In genomic region chr10:80655406-80656129, GRCm38 (mm10) we compare ENCODE assay signal across 8 mouse cellular contexts. TPM values are rescaled to one million over a fixed set of nuclear protein-coding genes. Genes with fewer than 3 reads are reported as not detected.
DNase-seq lines count a peak whose midpoint lies in the region; ATAC-seq and TF ChIP-seq lines count a peak whose summit lies in the region.

No protein-coding gene starts in this region.

- peaks cover 20% of the 10 kb centered on the region for H3K4me1 ChIP-seq in heart, embryonic 11.5 days (ENCODE audit: control insufficient read depth, insufficient read depth, low read length)
- peaks cover 61% of the 10 kb centered on the region for H3K4me1 ChIP-seq in G1E (ENCODE audit: insufficient read depth, low read depth, low read length)
- peaks cover 29% of the 10 kb centered on the region for H3K4me1 ChIP-seq in heart, embryonic 16.5 days (ENCODE audit: control insufficient read depth, insufficient read depth, low read length)
- peaks cover 31% of the 10 kb centered on the region for H3K4me1 ChIP-seq in liver, postnatal 0 days (ENCODE audit: insufficient read depth)

- no peaks in the 10 kb centered on the region for H3K27me3 ChIP-seq in heart, embryonic 11.5 days (ENCODE audit: control insufficient read depth, insufficient read depth, low read length)
- H3K27me3 ChIP-seq in G1E (ENCODE audit: insufficient read depth, low read length), result no peaks in the 10 kb centered on the region
- H3K27me3 ChIP-seq in heart, embryonic 16.5 days (ENCODE audit: control insufficient read depth, insufficient read depth, low read length), result no peaks in the 10 kb centered on the region
- no peaks in the 10 kb centered on the region for H3K27me3 ChIP-seq in liver, postnatal 0 days (ENCODE audit: insufficient read depth, low read length)

- ATAC-seq in heart, embryonic 11.5 days (replicated peaks; ENCODE audit: insufficient number of reproducible peaks, low FRiP score, low TSS enrichment), result peak; percentile 28
- ATAC-seq in G1E (ENCODE audit: extremely low read depth, insufficient number of reproducible peaks, low FRiP score, poor library complexity, severe bottlenecking), result no peak
- ATAC-seq in heart, embryonic 16.5 days (replicated peaks; ENCODE audit: extremely low read depth, insufficient read depth, low FRiP score), result peak; percentile 11; the same call in 1 of the 2 replicates
- 0 out of 2 replicates have a peak, but pooled peaks have one; percentile 2 for ATAC-seq in liver, postnatal 0 days

- peak overlapping the region; percentile 87 for H3K4me2 ChIP-seq in heart, embryonic 11.5 days
- H3K4me2 ChIP-seq in heart, embryonic 16.5 days (ENCODE audit: low read depth, low read length), result peak overlapping the region; percentile 92
- H3K4me2 ChIP-seq in liver, postnatal 0 days (ENCODE audit: low read depth, low read length), result peak overlapping the region; percentile 97

- DNase-seq in heart, postnatal 25 days (ENCODE audit: low spot score), result no peak
- DNase-seq in G1E (ENCODE audit: low spot score), result no peak
- DNase-seq in liver, postnatal 0 days, result no peak
- no peak for DNase-seq in layer of hippocampus, adult 18-20 months (ENCODE audit: low spot score in 2 of 2)
- DNase-seq in layer of hippocampus, postnatal 10 days (ENCODE audit: low spot score in 2 of 2), result no peak
- no peak for DNase-seq in thymus, postnatal 4 days

- intact Hi-C loops in heart, postnatal 25 days (cut with DNase I), result loop anchor here (2.0 kb wide), 1 partner anchor 31 kb away; no protein-coding TSS in a partner anchor

- TF ChIP-seq EP300 in liver, postnatal 0 days (IDR thresholded peaks at IDR 0.05; ENCODE audit: low read depth), result no peak

- no peaks in the 10 kb centered on the region for H3K36me3 ChIP-seq in heart, embryonic 11.5 days (ENCODE audit: control insufficient read depth, insufficient read depth, low read length)
- H3K36me3 ChIP-seq in G1E (replicated peaks), result peaks cover 33% of the 10 kb centered on the region
- no peaks in the 10 kb centered on the region for H3K36me3 ChIP-seq in heart, embryonic 16.5 days (ENCODE audit: control insufficient read depth, insufficient read depth)
- no peaks in the 10 kb centered on the region for H3K36me3 ChIP-seq in liver, postnatal 0 days (replicated peaks; ENCODE audit: insufficient read depth, low read length)

- WGBS in heart, embryonic 11.5 days (ENCODE audit: insufficient replicate concordance), result 2% methylated on average over 11 of the region's 12 CpGs
- WGBS in heart, embryonic 16.5 days, result 2% methylated on average over 12 of the region's 12 CpGs
- 6% methylated on average over 12 of the region's 12 CpGs for WGBS in liver, postnatal 0 days (ENCODE audit: insufficient replicate concordance)

- peak overlapping the region; percentile 94 for H3K4me3 ChIP-seq in heart, embryonic 11.5 days (ENCODE audit: low read depth, low read length)
- peak overlapping the region; percentile 99 for H3K4me3 ChIP-seq in G1E (ENCODE audit: low read depth, low read length)
- H3K4me3 ChIP-seq in heart, embryonic 16.5 days (ENCODE audit: low read length), result peak overlapping the region; percentile 88
- H3K4me3 ChIP-seq in liver, postnatal 0 days (ENCODE audit: low read depth, low read length), result peak overlapping the region; percentile 91

- H3K9ac ChIP-seq in heart, embryonic 11.5 days (ENCODE audit: low read depth, low read length), result peak overlapping the region; percentile 96
- peak overlapping the region; percentile 98 for H3K9ac ChIP-seq in heart, embryonic 16.5 days (ENCODE audit: low read length)
- peak overlapping the region; percentile 93 for H3K9ac ChIP-seq in liver, postnatal 0 days (replicated peaks)

- H3K27ac ChIP-seq in heart, embryonic 11.5 days (ENCODE audit: low read depth, low read length), result peak overlapping the region; percentile 85
- peak overlapping the region; percentile 80 for H3K27ac ChIP-seq in heart, embryonic 16.5 days (ENCODE audit: low read length)
- H3K27ac ChIP-seq in liver, postnatal 0 days (ENCODE audit: low read depth), result peak overlapping the region; percentile 80

- no peak for TF ChIP-seq CTCF in G1E (IDR thresholded peaks at IDR 0.05; ENCODE audit: low read depth, low read length)
- no peak for TF ChIP-seq CTCF in liver, postnatal 0 days (IDR thresholded peaks at IDR 0.05; ENCODE audit: low read depth)

- no peaks in the 10 kb centered on the region for H3K9me3 ChIP-seq in heart, embryonic 11.5 days (replicated peaks; ENCODE audit: control insufficient read depth, low read length)
- no peaks in the 10 kb centered on the region for H3K9me3 ChIP-seq in G1E (replicated peaks)
- H3K9me3 ChIP-seq in heart, embryonic 16.5 days (replicated peaks; ENCODE audit: control insufficient read depth, low read length), result no peaks in the 10 kb centered on the region
- H3K9me3 ChIP-seq in liver, postnatal 0 days (ENCODE audit: low read length), result no peaks in the 10 kb centered on the region

RNA-seq across cellular contexts. Expression of gene Btbd2, which starts 1.3 kb away (rescaled TPM):
- 37.6 and 47.0 TPM in 2 replicates for polyA plus RNA-seq in heart, embryonic 11.5 days (2014; fragmentation: Nextera tagmentation; extraction: Ambion mirVana)
- total RNA-seq in heart, postnatal 25 days (2021), result 10 to 100 TPM; 41.5 to 45.8 TPM
- 11.1 and 19.7 TPM in 2 replicates for total RNA-seq in G1E (2014; fragmentation: Nextera tagmentation)
- total RNA-seq in G1E (2017), result 17.9 and 19.2 TPM in 2 replicates
- 96.3 and 102 TPM in 2 replicates for polyA plus RNA-seq in G1E (2012)
- polyA plus RNA-seq in heart, embryonic 16.5 days (2015; fragmentation: Nextera tagmentation; extraction: Ambion mirVana), result 41.7 and 58.2 TPM in 2 replicates
- polyA plus RNA-seq in liver, postnatal 0 days (2015; fragmentation: Nextera tagmentation; extraction: Ambion mirVana), result 10.7 and 11.5 TPM in 2 replicates
- total RNA-seq in layer of hippocampus, adult 18-20 months (2021), result 100 to 1,000 TPM; 110 to 114 TPM
- 10 to 100 TPM; 84.4 to 90.6 TPM for total RNA-seq in layer of hippocampus, postnatal 10 days (2021)

RNA-seq across cellular contexts. Expression of gene Mknk2, which starts 22.3 kb away (rescaled TPM):
- 62.1 and 68.8 TPM in 2 replicates for polyA plus RNA-seq in heart, embryonic 11.5 days (2014; fragmentation: Nextera tagmentation; extraction: Ambion mirVana)
- total RNA-seq in heart, postnatal 25 days (2021), result 100 to 1,000 TPM; 158 to 181 TPM
- total RNA-seq in G1E (2014; fragmentation: Nextera tagmentation) (127 and 140 TPM in 2 replicates), G1E (2017) (70.4 and 72.2 TPM in 2 replicates)
- 455 and 521 TPM in 2 replicates for polyA plus RNA-seq in G1E (2012)
- polyA plus RNA-seq in heart, embryonic 16.5 days (2015; fragmentation: Nextera tagmentation; extraction: Ambion mirVana), result 82.1 and 92.8 TPM in 2 replicates
- 45.8 and 46.1 TPM in 2 replicates for polyA plus RNA-seq in liver, postnatal 0 days (2015; fragmentation: Nextera tagmentation; extraction: Ambion mirVana)
- 10 to 100 TPM; 44.7 to 46.1 TPM for total RNA-seq in layer of hippocampus, adult 18-20 months (2021)
- total RNA-seq in layer of hippocampus, postnatal 10 days (2021), result 10 to 100 TPM; 48.5 to 53.2 TPM

RNA-seq across cellular contexts. Expression of gene Csnk1g2, which starts 32.9 kb away (rescaled TPM):
- polyA plus RNA-seq in heart, embryonic 11.5 days (2014; fragmentation: Nextera tagmentation; extraction: Ambion mirVana), result 64.6 and 67.6 TPM in 2 replicates
- 100 to 1,000 TPM; 116 TPM for total RNA-seq in heart, postnatal 25 days (2021)
- 91.3 and 110 TPM in 2 replicates for total RNA-seq in G1E (2014; fragmentation: Nextera tagmentation)
- total RNA-seq in G1E (2017), result 189 and 193 TPM in 2 replicates
- 470 and 513 TPM in 2 replicates for polyA plus RNA-seq in G1E (2012)
- 50.7 and 103 TPM in 2 replicates for polyA plus RNA-seq in heart, embryonic 16.5 days (2015; fragmentation: Nextera tagmentation; extraction: Ambion mirVana)
- polyA plus RNA-seq in liver, postnatal 0 days (2015; fragmentation: Nextera tagmentation; extraction: Ambion mirVana), result 41.4 and 45.8 TPM in 2 replicates
- 100 to 1,000 TPM; 230 to 247 TPM for total RNA-seq in layer of hippocampus, adult 18-20 months (2021)
- 100 to 1,000 TPM; 146 to 157 TPM for total RNA-seq in layer of hippocampus, postnatal 10 days (2021)

RNA-seq across cellular contexts. Expression of gene Mob3a, which starts 46.2 kb away (rescaled TPM):
- polyA plus RNA-seq in heart, embryonic 11.5 days (2014; fragmentation: Nextera tagmentation; extraction: Ambion mirVana), result 38.9 and 39.0 TPM in 2 replicates
- total RNA-seq in heart, postnatal 25 days (2021), result 1 to 10 TPM; 8.2 to 8.9 TPM
- total RNA-seq in G1E (2014; fragmentation: Nextera tagmentation) (44.4 and 52.8 TPM in 2 replicates), G1E (2017) (53.8 and 61.8 TPM in 2 replicates)
- polyA plus RNA-seq in G1E (2012), result 45.8 and 54.2 TPM in 2 replicates
- 29.0 and 33.4 TPM in 2 replicates for polyA plus RNA-seq in heart, embryonic 16.5 days (2015; fragmentation: Nextera tagmentation; extraction: Ambion mirVana)
- polyA plus RNA-seq in liver, postnatal 0 days (2015; fragmentation: Nextera tagmentation; extraction: Ambion mirVana), result 14.7 and 17.3 TPM in 2 replicates
- total RNA-seq in layer of hippocampus, adult 18-20 months (2021), result 10 to 100 TPM; 13.2 to 13.5 TPM
- 10 to 100 TPM; 21.2 to 22.5 TPM for total RNA-seq in layer of hippocampus, postnatal 10 days (2021)

RNA-seq across cellular contexts. Expression of gene Izumo4, which starts 46.4 kb away (rescaled TPM):
- 8.2 and 8.5 TPM in 2 replicates for polyA plus RNA-seq in heart, embryonic 11.5 days (2014; fragmentation: Nextera tagmentation; extraction: Ambion mirVana)
- 1 to 10 TPM; 2.6 to 3.4 TPM for total RNA-seq in heart, postnatal 25 days (2021)
- total RNA-seq in G1E (2014; fragmentation: Nextera tagmentation), result 2.3 and 7.4 TPM in 2 replicates
- total RNA-seq in G1E (2017), result 5.9 and 10.3 TPM in 2 replicates
- polyA plus RNA-seq in G1E (2012), result 7.5 and 8.2 TPM in 2 replicates
- polyA plus RNA-seq in heart, embryonic 16.5 days (2015; fragmentation: Nextera tagmentation; extraction: Ambion mirVana), result 11.2 and 13.2 TPM in 2 replicates
- 7.9 and 10.4 TPM in 2 replicates for polyA plus RNA-seq in liver, postnatal 0 days (2015; fragmentation: Nextera tagmentation; extraction: Ambion mirVana)
- total RNA-seq in layer of hippocampus, adult 18-20 months (2021), result 10 to 100 TPM; 52.5 to 54.7 TPM
- total RNA-seq in layer of hippocampus, postnatal 10 days (2021), result 10 to 100 TPM; 51.0 to 69.9 TPM
